Mouse (Mus musculus) adrenal gland, postnatal 25 days (tissue): ENCODE measurements at regions not wholly inside any gene's neighbourhood (a gene's known extent, or its start where the extent isn't known, plus 50 kb on each side); places are given as distances from the start of the nearest gene placed in this dataset.
A peak's percentile ranks its signal among the peaks of the same experiment; 100 is the strongest.

Source experiments
- DNase-seq: peaks from one replicate; pipeline ENCODE4 v3.0.0; 2021; ENCODE audit warnings: mixed read lengths

GRCm38 (mm10) chr16:42808864-42809263 is 66.8 kb upstream of the Zbtb20 start:
- DNase-seq: no peak

- DNase-seq: no peak
Measured at GRCm38 (mm10) chr16:42807536-42807935, 68.1 kb upstream of the Zbtb20 start.

GRCm38 (mm10) chr16:42803609-42804008 is 72.1 kb upstream of the Zbtb20 start:
- no peak for DNase-seq

GRCm38 (mm10) chr16:42792571-42792970 is 83.1 kb upstream of the Zbtb20 start:
- no peak for DNase-seq

GRCm38 (mm10) chr16:42784712-42785111 is 91.0 kb upstream of the Zbtb20 start:
- DNase-seq: no peak

GRCm38 (mm10) chr16:42784031-42784430 is 91.7 kb upstream of the Zbtb20 start:
- no peak for DNase-seq

GRCm38 (mm10) chr16:42782091-42782679 is 93.5 kb upstream of the Zbtb20 start:
- no peak for DNase-seq

GRCm38 (mm10) chr16:42781096-42782071 is 94.3 kb upstream of the Zbtb20 start:
- no peak for DNase-seq

GRCm38 (mm10) chr16:42779957-42780356 is 95.7 kb upstream of the Zbtb20 start:
- no peak for DNase-seq

- DNase-seq: no peak
Measured at GRCm38 (mm10) chr16:42772640-42773039, 103.0 kb upstream of the Zbtb20 start.

- DNase-seq: no peak
Measured at GRCm38 (mm10) chr16:42770199-42770598, 105.5 kb upstream of the Zbtb20 start.

- no peak for DNase-seq
Measured at GRCm38 (mm10) chr16:42748681-42749080, 127.0 kb upstream of the Zbtb20 start.

- DNase-seq: peak; percentile 2
Measured at GRCm38 (mm10) chr16:42745943-42746675, 129.6 kb upstream of the Zbtb20 start.

- DNase-seq: no peak
Measured at GRCm38 (mm10) chr16:42743538-42743937, 132.1 kb upstream of the Zbtb20 start.

GRCm38 (mm10) chr16:42743120-42743519 is 132.6 kb upstream of the Zbtb20 start:
- no peak for DNase-seq

- DNase-seq: peak; percentile 34
Measured at GRCm38 (mm10) chr16:42727826-42728225, 147.9 kb upstream of the Zbtb20 start.

- DNase-seq: no peak
Measured at GRCm38 (mm10) chr16:42719915-42720314, 155.8 kb upstream of the Zbtb20 start.

GRCm38 (mm10) chr16:42718452-42718851 is 157.2 kb upstream of the Zbtb20 start:
- DNase-seq: no peak

GRCm38 (mm10) chr16:42717828-42718412 is 157.8 kb upstream of the Zbtb20 start:
- DNase-seq: no peak

GRCm38 (mm10) chr16:42717075-42717827 is 158.4 kb upstream of the Zbtb20 start:
- no peak for DNase-seq

- no peak for DNase-seq
Measured at GRCm38 (mm10) chr16:42702676-42703075, 173.0 kb upstream of the Zbtb20 start.

- DNase-seq: no peak
Measured at GRCm38 (mm10) chr16:42681196-42681595, 194.5 kb upstream of the Zbtb20 start.
